Mouse (Mus musculus) layer of hippocampus, adult 8-10 months (tissue): ENCODE data around the gene Slc22a3. TPM values are rescaled to one million over a fixed set of nuclear protein-coding genes. Genes with fewer than 3 reads are reported as not detected.

Experiments used
- DNase-seq, 2 experiments: peaks; one replicate each; pipeline ENCODE4 v3.0.0; 2022; ENCODE audit warnings: low spot score in 2 of 2
- total RNA-seq, 4 experiments: library from RNA; stranded (reverse); gene quantifications; 2 replicates each; pipeline ENCODE4 v1.2.4; 2022

Gene Slc22a3
- total RNA-seq, result under 1 TPM; 0.38 to 0.64 (median 0.59) TPM

GRCm38 (mm10) chr17:12507654-12508204 is at the start of gene Slc22a3:
TSS of gene Slc22a3 (minus strand) at chr17:12507704.
- DNase-seq, result no peak

GRCm38 (mm10) chr17:12534353-12535145 is 27.0 kb upstream of the Slc22a3 start:
- peak; percentile 38 to 61 for DNase-seq

GRCm38 (mm10) chr17:12532115-12532514 is 24.6 kb upstream of the Slc22a3 start:
- peak in 1 of 2 experiments; percentile 35 for DNase-seq

- no peak for DNase-seq
Measured at GRCm38 (mm10) chr17:12530081-12530480, 22.6 kb upstream of the Slc22a3 start.

- DNase-seq, result no peak
Measured at GRCm38 (mm10) chr17:12529384-12529985, 22.0 kb upstream of the Slc22a3 start.

- no peak for DNase-seq
Measured at GRCm38 (mm10) chr17:12519089-12519488, 11.6 kb upstream of the Slc22a3 start.

GRCm38 (mm10) chr17:12518194-12518593 is 10.7 kb upstream of the Slc22a3 start:
- no peak for DNase-seq

- DNase-seq, result no peak
Measured at GRCm38 (mm10) chr17:12513997-12514396, 6.5 kb upstream of the Slc22a3 start.

- no peak for DNase-seq
Measured at GRCm38 (mm10) chr17:12513107-12513923, 5.8 kb upstream of the Slc22a3 start.

GRCm38 (mm10) chr17:12511193-12511592 is 3.7 kb upstream of the Slc22a3 start:
- no peak for DNase-seq

- DNase-seq, result no peak
Measured at GRCm38 (mm10) chr17:12508376-12508775, 872 bp upstream of the Slc22a3 start.

- no peak for DNase-seq
Measured at GRCm38 (mm10) chr17:12506903-12507563, 471 bp downstream of the Slc22a3 start.

- no peak for DNase-seq
Measured at GRCm38 (mm10) chr17:12505708-12506107, 1.8 kb downstream of the Slc22a3 start.

- no peak for DNase-seq
Measured at GRCm38 (mm10) chr17:12499426-12499825, 8.1 kb downstream of the Slc22a3 start.

GRCm38 (mm10) chr17:12495558-12495957 is 11.9 kb downstream of the Slc22a3 start:
- DNase-seq, result no peak

- no peak for DNase-seq
Measured at GRCm38 (mm10) chr17:12491591-12491990, 15.9 kb downstream of the Slc22a3 start.

GRCm38 (mm10) chr17:12489888-12490287 is 17.6 kb downstream of the Slc22a3 start:
- no peak for DNase-seq

- no peak for DNase-seq
Measured at GRCm38 (mm10) chr17:12485657-12486056, 21.8 kb downstream of the Slc22a3 start.

- DNase-seq, result no peak
Measured at GRCm38 (mm10) chr17:12479416-12479815, 28.1 kb downstream of the Slc22a3 start.

GRCm38 (mm10) chr17:12474509-12475083 is 32.9 kb downstream of the Slc22a3 start:
- DNase-seq, result no peak

GRCm38 (mm10) chr17:12472547-12472946 is 35.0 kb downstream of the Slc22a3 start:
- DNase-seq, result no peak
